Mouse (Mus musculus) stomach, embryonic 14.5 days (tissue): ENCODE measurements around the gene Nln. TPM values are rescaled to one million over a fixed set of nuclear protein-coding genes. Genes with fewer than 3 reads are reported as not detected.

Experiments
- ATAC-seq: fragments of 200-750 bp; cut with Nextera tagmentation; 2 replicates; pipeline ENCODE4 v1.8.0; 2017; ENCODE audit warnings: low read depth, moderate TSS enrichment; ENCODE audit not compliant: insufficient number of reproducible peaks, insufficient read depth, low FRiP score
- H3K27ac ChIP-seq: fragments of 300-500 bp; sonication (generic); 2 replicates; pipeline ENCODE4 v1.5.1; 2014; ENCODE audit warnings: mild to moderate bottlenecking, low read length, moderate library complexity, mixed read lengths
- H3K27me3 ChIP-seq: fragments of 300-500 bp; sonication (generic); 2 replicates; pipeline ENCODE4 v1.6.1; 2014; ENCODE audit warnings: low read length, control low read depth, mixed read lengths; ENCODE audit not compliant: control insufficient read depth, insufficient read depth
- H3K36me3 ChIP-seq: fragments of 300-500 bp; sonication (generic); 2 replicates; pipeline ENCODE4 v1.6.1; 2014; ENCODE audit warnings: mild to moderate bottlenecking, control low read depth, low read length, moderate library complexity, mixed read lengths; ENCODE audit not compliant: control insufficient read depth, insufficient read depth
- H3K4me1 ChIP-seq: fragments of 300-500 bp; sonication (generic); 2 replicates; pipeline ENCODE4 v1.6.1; 2014; ENCODE audit warnings: low read length, control low read depth, mixed read lengths; ENCODE audit not compliant: control insufficient read depth, insufficient read depth
- H3K4me2 ChIP-seq: fragments of 300-500 bp; sonication (generic); replicated peaks from 2 replicates; pipeline ENCODE4 v1.6.1; 2014; ENCODE audit warnings: low read depth, low read length, control low read depth
- H3K4me3 ChIP-seq: fragments of 300-500 bp; sonication (generic); 2 replicates; pipeline ENCODE4 v1.5.1; 2014; ENCODE audit warnings: low read depth, low read length, control low read depth
- H3K9ac ChIP-seq: fragments of 300-500 bp; sonication (generic); replicated peaks from 2 replicates; pipeline ENCODE4 v1.6.1; 2014; ENCODE audit warnings: low read depth, mild to moderate bottlenecking, control low read depth, low read length, moderate library complexity, mixed read lengths
- H3K9me3 ChIP-seq: fragments of 300-500 bp; sonication (generic); 2 replicates; pipeline ENCODE4 v1.6.1; 2016; ENCODE audit warnings: low read depth, low read length, control low read depth; ENCODE audit not compliant: control insufficient read depth
- WGBS: fragments of 180-500 bp; shearing (Covaris S2); extraction: QIAGEN DNeasy Blood & Tissue Kit; methylation state at CpG from one replicate; pipeline ENCODE4 v1.1.7; 2014; 5-methylcytosine and 5-hydroxymethylcytosine counted together
- polyA plus RNA-seq: library from polyadenylated mRNA; unstranded; fragments of >200 nt; fragmentation: Nextera tagmentation; extraction: Ambion mirVana; gene quantifications from 2 replicates; pipeline ENCODE4 v1.2.1, GENCODE M21; 2014

Nln gene
- polyA plus RNA-seq, 1 experiment from 2014 or later: 22.9 TPM

DNA sequence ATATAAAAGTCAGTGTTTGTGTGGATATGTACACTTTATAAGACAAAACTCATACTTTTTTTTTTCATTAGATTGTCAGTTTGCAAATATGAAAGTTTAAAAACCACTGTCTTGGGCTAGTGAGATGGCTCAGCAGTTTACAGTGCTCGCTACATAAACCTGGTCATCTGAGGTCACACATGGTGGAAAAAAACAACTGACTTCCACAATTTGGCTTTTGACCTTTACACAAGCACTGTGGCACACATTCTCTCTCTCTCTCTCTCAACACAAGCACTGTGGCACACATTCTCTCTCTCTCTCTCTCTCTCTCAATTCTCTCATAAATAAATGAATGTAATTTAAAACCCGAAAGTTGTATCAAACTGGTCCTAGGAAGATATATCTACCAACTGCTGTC lies 23.1 kb upstream of the Nln start:
- no peak overlapping the region for H3K27ac ChIP-seq
- no peaks in the 10 kb centered on the region for H3K27me3 ChIP-seq
- no peak overlapping the region for H3K4me3 ChIP-seq
- H3K36me3 ChIP-seq: peaks cover 7% of the 10 kb centered on the region; the same call in 1 of the 2 replicates
- H3K4me1 ChIP-seq: no peaks in the 10 kb centered on the region
- H3K9ac ChIP-seq: no peak overlapping the region
- H3K4me2 ChIP-seq: no peak overlapping the region
- H3K9me3 ChIP-seq: no peaks in the 10 kb centered on the region
- ATAC-seq: no peak
- WGBS: 82% methylated on average over 2 of the region's 2 CpGs

DNA sequence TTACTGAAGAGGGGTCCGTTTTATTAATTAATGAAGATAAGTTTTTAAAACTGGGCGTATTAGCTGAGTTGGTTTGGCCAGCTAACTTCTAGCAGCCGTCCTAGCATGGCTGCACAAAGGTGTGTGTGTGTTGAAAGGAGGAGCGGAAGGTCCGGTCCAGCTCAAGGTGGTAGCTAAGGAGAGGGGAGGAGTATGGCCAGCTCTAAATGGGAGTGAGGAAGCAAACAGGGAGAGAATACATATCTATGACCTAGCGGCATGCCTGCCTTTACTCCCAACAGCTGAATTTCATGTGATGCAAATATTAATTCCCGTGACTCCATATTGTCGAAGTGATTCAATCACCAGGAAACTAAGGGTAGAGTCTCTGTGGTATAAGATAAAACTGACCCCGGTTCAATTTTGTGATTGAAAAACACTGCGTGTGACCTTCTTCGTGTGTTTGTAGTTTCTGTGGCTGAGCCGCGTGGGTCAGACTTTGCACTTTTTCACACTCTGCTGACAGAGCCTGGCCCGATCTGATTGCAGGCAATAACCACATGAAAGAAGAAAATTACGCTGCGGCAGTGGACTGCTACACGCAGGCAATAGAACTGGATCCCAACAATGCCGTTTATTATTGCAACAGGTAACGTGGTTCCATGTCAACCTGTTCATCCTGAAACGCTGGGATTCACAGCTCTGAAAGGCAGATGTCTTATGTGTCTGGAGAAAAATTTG lies 14.4 kb upstream of the Nln start:
- no peak overlapping the region for H3K27ac ChIP-seq
- 90% methylated on average over 20 of the region's 20 CpGs for WGBS
- H3K9me3 ChIP-seq: no peaks in the 10 kb centered on the region
- H3K4me1 ChIP-seq: peaks cover 3% of the 10 kb centered on the region; the same call in 1 of the 2 replicates
- ATAC-seq: no peak
- H3K4me2 ChIP-seq: no peak overlapping the region
- no peak overlapping the region for H3K9ac ChIP-seq
- H3K4me3 ChIP-seq: no peak overlapping the region
- no peaks in the 10 kb centered on the region; the same call in 1 of the 2 replicates for H3K36me3 ChIP-seq
- H3K27me3 ChIP-seq: no peaks in the 10 kb centered on the region

- Histone ChIP-seq H3K4me3 (no peak overlapping the region), H3K4me1 (peaks cover 3% of the 10 kb centered on the region; the same call in 1 of the 2 replicates), H3K9ac (no peak overlapping the region), H3K36me3 (no peaks in the 10 kb centered on the region; the same call in 1 of the 2 replicates), H3K27ac (no peak overlapping the region), H3K4me2 (0 out of 2 replicates have a peak overlapping the region, but pooled peaks have one; percentile 15), H3K27me3 (no peaks in the 10 kb centered on the region), H3K9me3 (no peaks in the 10 kb centered on the region)
- 43% methylated on average over 17 of the region's 17 CpGs for WGBS
- no peak for ATAC-seq
Measured at GRCm38 (mm10) chr13:104122078-104122840, 12.8 kb upstream of the Nln start.

DNA sequence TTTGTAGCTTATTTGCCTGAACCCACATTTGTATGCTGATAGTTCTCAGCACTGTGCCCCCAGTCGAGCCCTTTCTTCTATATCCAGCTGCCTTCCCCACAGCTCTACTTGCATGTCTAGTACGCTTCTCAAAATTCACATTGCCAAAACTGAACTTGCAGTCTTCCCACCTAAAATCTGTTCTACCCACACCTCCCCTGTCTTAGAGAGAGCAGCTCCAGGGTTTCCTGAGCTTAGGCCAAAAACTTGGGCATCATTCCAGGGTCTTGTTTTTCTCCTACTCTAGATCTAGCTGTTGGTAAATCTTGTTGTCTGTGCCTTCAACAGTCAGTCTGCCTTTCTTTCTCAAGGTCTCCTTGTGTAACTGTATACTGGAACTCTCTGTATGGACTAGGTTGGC lies 5.4 kb upstream of the Nln start:
- WGBS: 95% methylated on average over 2 of the region's 2 CpGs
- H3K4me3 ChIP-seq: no peak overlapping the region
- no peak for ATAC-seq
- H3K27ac ChIP-seq: no peak overlapping the region
- H3K9ac ChIP-seq: no peak overlapping the region
- no peaks in the 10 kb centered on the region for H3K4me1 ChIP-seq
- no peak overlapping the region for H3K4me2 ChIP-seq
- H3K36me3 ChIP-seq: no peaks in the 10 kb centered on the region; the same call in 1 of the 2 replicates
- H3K9me3 ChIP-seq: no peaks in the 10 kb centered on the region
- no peaks in the 10 kb centered on the region for H3K27me3 ChIP-seq

GRCm38 (mm10) chr13:104113782-104114181 lies 4.4 kb upstream of the Nln start:
- no peak overlapping the region for H3K27ac ChIP-seq
- no peak for ATAC-seq
- no peaks in the 10 kb centered on the region for H3K4me1 ChIP-seq
- WGBS: 96% methylated on average over 4 of the region's 4 CpGs
- no peak overlapping the region for H3K4me2 ChIP-seq
- H3K9me3 ChIP-seq: no peaks in the 10 kb centered on the region
- H3K9ac ChIP-seq: no peak overlapping the region
- H3K27me3 ChIP-seq: no peaks in the 10 kb centered on the region
- no peak overlapping the region for H3K4me3 ChIP-seq
- no peaks in the 10 kb centered on the region; the same call in 1 of the 2 replicates for H3K36me3 ChIP-seq

DNA sequence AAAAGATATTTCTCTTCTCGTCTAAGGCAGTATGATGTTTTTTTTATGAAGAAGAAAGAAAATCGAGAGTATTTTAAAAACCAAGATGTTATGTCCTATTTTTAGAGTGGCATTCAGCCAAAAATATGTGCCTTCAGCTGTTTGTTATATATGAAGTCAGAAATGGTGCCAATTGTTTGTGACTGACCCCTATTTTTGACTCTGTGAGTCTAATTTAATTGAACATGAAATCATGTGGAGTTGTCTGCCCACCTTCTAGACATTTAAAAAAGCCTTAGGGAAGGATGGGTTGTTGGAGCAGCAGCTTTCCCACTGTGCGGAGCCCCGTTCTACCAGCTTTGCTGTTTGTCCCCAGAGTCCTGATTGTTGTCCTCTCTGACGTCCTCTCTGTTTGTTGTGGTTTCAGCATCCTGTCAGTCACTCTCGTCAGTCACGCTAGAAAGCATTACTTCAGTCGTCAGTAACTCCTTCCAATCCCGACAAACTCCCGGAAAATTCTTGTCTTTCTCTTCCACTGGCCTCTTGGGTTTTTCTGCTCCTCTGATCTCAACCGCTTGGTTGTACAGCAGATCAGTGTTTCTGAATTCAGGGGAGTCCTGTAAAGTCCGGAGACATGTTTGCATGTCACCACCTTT lies 3.0 kb upstream of the Nln start:
- Histone ChIP-seq H3K4me2 (no peak overlapping the region), H3K4me3 (no peak overlapping the region), H3K4me1 (no peaks in the 10 kb centered on the region), H3K9ac (no peak overlapping the region), H3K27ac (no peak overlapping the region), H3K9me3 (no peaks in the 10 kb centered on the region), H3K27me3 (no peaks in the 10 kb centered on the region), H3K36me3 (no peaks in the 10 kb centered on the region; the same call in 1 of the 2 replicates)
- no peak for ATAC-seq
- 68% methylated on average over 12 of the region's 12 CpGs for WGBS

DNA sequence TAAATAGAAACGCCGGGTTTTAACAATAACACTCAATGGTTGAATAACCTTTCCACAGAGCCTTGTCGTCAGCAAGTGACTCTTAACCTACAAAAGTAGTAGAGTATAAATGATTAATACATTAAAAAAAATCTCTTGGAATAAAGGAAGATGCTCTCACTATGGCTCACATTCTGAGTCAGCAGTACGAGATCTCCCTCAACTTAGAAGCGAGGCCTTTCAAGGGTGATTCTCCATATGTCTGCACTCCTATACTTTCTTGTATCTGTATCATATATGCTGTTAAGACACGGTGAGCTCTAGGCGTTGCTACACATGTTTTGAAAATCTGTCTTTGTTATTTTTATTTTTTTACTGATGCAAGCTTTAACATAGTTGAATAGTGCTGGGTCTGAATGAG lies 1.1 kb upstream of the Nln start:
- no peak overlapping the region for H3K9ac ChIP-seq
- H3K4me3 ChIP-seq: peak overlapping the region; percentile 79
- no peaks in the 10 kb centered on the region for H3K9me3 ChIP-seq
- no peaks in the 10 kb centered on the region for H3K4me1 ChIP-seq
- H3K27me3 ChIP-seq: no peaks in the 10 kb centered on the region
- H3K36me3 ChIP-seq: no peaks in the 10 kb centered on the region; the same call in 1 of the 2 replicates
- WGBS: 42% methylated on average over 7 of the region's 7 CpGs
- peak overlapping the region; percentile 78 for H3K4me2 ChIP-seq
- no peak overlapping the region for H3K27ac ChIP-seq
- no peak for ATAC-seq

DNA sequence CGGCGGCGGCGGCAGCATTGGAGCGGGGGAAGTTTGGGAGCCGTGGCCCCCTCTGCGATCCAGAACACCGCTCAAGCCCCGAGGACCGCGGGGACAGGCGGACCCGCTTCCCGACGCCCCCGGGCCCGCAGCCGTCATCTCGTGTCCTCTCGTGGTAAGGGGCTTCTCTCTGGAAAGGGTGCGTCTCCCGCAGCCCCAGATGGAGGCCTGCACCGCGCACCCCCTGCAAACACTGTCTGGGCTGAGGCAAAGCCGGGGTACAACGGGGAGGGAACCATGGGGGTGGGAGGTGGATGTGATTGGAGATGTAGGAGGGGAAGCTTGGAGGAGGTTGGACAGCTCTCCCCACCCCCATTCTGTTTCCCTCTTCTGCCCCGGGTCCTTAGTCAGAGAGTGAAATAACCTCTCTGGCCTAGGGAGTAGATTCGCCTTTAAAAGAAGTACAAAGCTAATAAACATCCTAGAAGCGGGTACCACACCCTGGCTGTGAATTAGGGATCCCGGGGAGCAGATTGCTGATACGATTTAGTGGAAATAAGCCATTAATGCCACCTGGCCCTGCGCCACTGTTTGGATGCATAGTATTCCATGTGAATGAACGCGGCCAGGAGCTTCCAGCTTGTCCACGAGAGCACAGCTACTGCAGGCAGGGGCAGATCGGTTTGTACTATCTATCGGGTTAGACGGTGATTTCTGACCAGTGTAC lies 555 bp upstream of the Nln start:
- WGBS: under 1% methylated on average over 38 of the region's 38 CpGs
- peak overlapping the region; percentile 61; the same call in 1 of the 2 replicates for H3K27ac ChIP-seq

More for the DNA sequence above, 555 bp upstream of the Nln start:
- ATAC-seq: peak; percentile 71; the same call in 1 of the 2 replicates
- Histone ChIP-seq H3K9me3 (no peaks in the 10 kb centered on the region), H3K27me3 (no peaks in the 10 kb centered on the region), H3K4me2 (peak overlapping the region; percentile 78), H3K4me3 (peak overlapping the region; percentile 79), H3K9ac (peak overlapping the region; percentile 38), H3K4me1 (no peaks in the 10 kb centered on the region), H3K36me3 (no peaks in the 10 kb centered on the region; the same call in 1 of the 2 replicates)
